Mouse (Mus musculus) heart, embryonic 12.5 days (tissue): ENCODE measurements at regions not wholly inside any gene's neighbourhood (a gene's known extent, or its start where the extent isn't known, plus 50 kb on each side); places are given as distances from the start of the nearest gene placed in this dataset.

Source experiments
- ATAC-seq: fragments of 200-750 bp; cut with Nextera tagmentation; 2 replicates; pipeline ENCODE4 v1.8.0; 2017; ENCODE audit warnings: moderate TSS enrichment, moderate library complexity; ENCODE audit not compliant: insufficient number of reproducible peaks, low FRiP score
- H3K27ac ChIP-seq: fragments of 300-500 bp; sonication (generic); 2 replicates; pipeline ENCODE4 v1.5.1; 2016; ENCODE audit warnings: mild to moderate bottlenecking, moderate library complexity; ENCODE audit not compliant: poor library complexity, severe bottlenecking
- H3K27me3 ChIP-seq: fragments of 300-500 bp; sonication (generic); replicated peaks from 2 replicates; pipeline ENCODE4 v1.6.1; 2016; ENCODE audit warnings: mild to moderate bottlenecking, moderate library complexity
- H3K36me3 ChIP-seq: fragments of 300-500 bp; sonication (generic); 2 replicates; pipeline ENCODE4 v1.6.1; 2016; ENCODE audit warnings: mild to moderate bottlenecking, moderate library complexity
- H3K4me1 ChIP-seq: fragments of 300-500 bp; sonication (generic); replicated peaks from 2 replicates; pipeline ENCODE4 v1.6.1; 2016; ENCODE audit warnings: mild to moderate bottlenecking
- H3K4me2 ChIP-seq: fragments of 300-500 bp; sonication (generic); 2 replicates; pipeline ENCODE4 v1.6.1; 2016; ENCODE audit warnings: mild to moderate bottlenecking, moderate library complexity
- H3K4me3 ChIP-seq: fragments of 300-500 bp; sonication (generic); 2 replicates; pipeline ENCODE4 v1.5.1; 2016; ENCODE audit warnings: mild to moderate bottlenecking
- H3K9ac ChIP-seq: fragments of 300-500 bp; sonication (generic); 2 replicates; pipeline ENCODE4 v1.6.1; 2016; ENCODE audit warnings: mild to moderate bottlenecking, moderate library complexity
- H3K9me3 ChIP-seq: fragments of 300-500 bp; sonication (generic); replicated peaks from 2 replicates; pipeline ENCODE4 v1.6.1; 2016; ENCODE audit warnings: mild to moderate bottlenecking, moderate library complexity
- WGBS: fragments of 180-500 bp; shearing (Covaris S2); methylation state at CpG from one replicate; pipeline ENCODE4 v1.1.7; 2016; 5-methylcytosine and 5-hydroxymethylcytosine counted together

- no peak overlapping the region for H3K27ac ChIP-seq
- no peak overlapping the region for H3K4me2 ChIP-seq
- peaks cover 6% of the 10 kb centered on the region; the same call in 1 of the 2 replicates for H3K4me1 ChIP-seq
- no peak overlapping the region for H3K9ac ChIP-seq
- ATAC-seq, result no peak
- no peaks in the 10 kb centered on the region for H3K36me3 ChIP-seq
- H3K4me3 ChIP-seq, result no peak overlapping the region
- H3K9me3 ChIP-seq, result no peaks in the 10 kb centered on the region
- 71% methylated on average over 8 of the region's 8 CpGs for WGBS
- H3K27me3 ChIP-seq, result no peaks in the 10 kb centered on the region
Measured at GRCm38 (mm10) chr11:24742561-24742960, 664.7 kb downstream of the Bcl11a start.

- Histone ChIP-seq H3K9ac (no peak overlapping the region), H3K9me3 (no peaks in the 10 kb centered on the region), H3K4me1 (peaks cover 6% of the 10 kb centered on the region; the same call in 1 of the 2 replicates), H3K27ac (no peak overlapping the region), H3K36me3 (no peaks in the 10 kb centered on the region), H3K27me3 (no peaks in the 10 kb centered on the region), H3K4me2 (no peak overlapping the region), H3K4me3 (no peak overlapping the region)
- whole genome bisulfite sequencing, result 34% methylated on average over 1 of the region's 1 CpGs
- no peak for ATAC-seq
Measured at GRCm38 (mm10) chr11:24743439-24743838, 665.6 kb downstream of the Bcl11a start.

GRCm38 (mm10) chr11:24745841-24746240, 668.0 kb downstream of the Bcl11a start:
- Histone ChIP-seq H3K27me3 (no peaks in the 10 kb centered on the region), H3K4me3 (no peak overlapping the region), H3K4me2 (no peak overlapping the region), H3K9ac (no peak overlapping the region), H3K36me3 (no peaks in the 10 kb centered on the region), H3K27ac (no peak overlapping the region), H3K9me3 (no peaks in the 10 kb centered on the region), H3K4me1 (no peaks in the 10 kb centered on the region)
- 35% methylated on average over 4 of the region's 4 CpGs for WGBS
- no peak for ATAC-seq

GRCm38 (mm10) chr11:24750144-24750779, 672.4 kb downstream of the Bcl11a start:
- Histone ChIP-seq H3K27me3 (no peaks in the 10 kb centered on the region), H3K27ac (no peak overlapping the region), H3K4me3 (no peak overlapping the region), H3K36me3 (no peaks in the 10 kb centered on the region), H3K4me1 (no peaks in the 10 kb centered on the region), H3K9ac (no peak overlapping the region), H3K4me2 (no peak overlapping the region), H3K9me3 (no peaks in the 10 kb centered on the region)
- 60% methylated on average over 7 of the region's 7 CpGs for WGBS
- ATAC-seq, result no peak

- no peak overlapping the region for H3K27ac ChIP-seq
- no peak for ATAC-seq
Measured at GRCm38 (mm10) chr11:24758130-24758529, 680.3 kb downstream of the Bcl11a start.

GRCm38 (mm10) chr11:24783470-24783869, 705.6 kb downstream of the Bcl11a start:
- Histone ChIP-seq H3K27me3 (no peaks in the 10 kb centered on the region), H3K27ac (no peak overlapping the region), H3K36me3 (no peaks in the 10 kb centered on the region), H3K9ac (no peak overlapping the region), H3K4me3 (no peak overlapping the region), H3K4me2 (no peak overlapping the region), H3K9me3 (no peaks in the 10 kb centered on the region), H3K4me1 (no peaks in the 10 kb centered on the region)
- WGBS, result 66% methylated on average over 7 of the region's 7 CpGs
- no peak for ATAC-seq

More at GRCm38 (mm10) chr11:24758130-24758529, 680.3 kb downstream of the Bcl11a start:
- Histone ChIP-seq H3K27me3 (no peaks in the 10 kb centered on the region), H3K4me2 (no peak overlapping the region), H3K4me3 (no peak overlapping the region), H3K4me1 (no peaks in the 10 kb centered on the region), H3K9ac (no peak overlapping the region), H3K36me3 (no peaks in the 10 kb centered on the region), H3K9me3 (no peaks in the 10 kb centered on the region)

GRCm38 (mm10) chr11:24789120-24789519, 711.3 kb downstream of the Bcl11a start:
- H3K4me2 ChIP-seq, result no peak overlapping the region
- 47% methylated on average over 2 of the region's 2 CpGs for WGBS
- H3K9ac ChIP-seq, result no peak overlapping the region
- H3K36me3 ChIP-seq, result no peaks in the 10 kb centered on the region
- no peak overlapping the region for H3K27ac ChIP-seq
- no peak for ATAC-seq
- H3K27me3 ChIP-seq, result no peaks in the 10 kb centered on the region
- no peaks in the 10 kb centered on the region for H3K9me3 ChIP-seq
- no peaks in the 10 kb centered on the region for H3K4me1 ChIP-seq
- H3K4me3 ChIP-seq, result no peak overlapping the region

GRCm38 (mm10) chr11:24795510-24796211, 717.8 kb downstream of the Bcl11a start:
- H3K9me3 ChIP-seq, result no peaks in the 10 kb centered on the region
- no peak overlapping the region for H3K4me3 ChIP-seq
- H3K4me2 ChIP-seq, result no peak overlapping the region
- no peaks in the 10 kb centered on the region for H3K36me3 ChIP-seq
- no peak overlapping the region for H3K27ac ChIP-seq
- H3K4me1 ChIP-seq, result no peaks in the 10 kb centered on the region
- no peak for ATAC-seq
- H3K9ac ChIP-seq, result no peak overlapping the region
- no peaks in the 10 kb centered on the region for H3K27me3 ChIP-seq
- WGBS, result 74% methylated on average over 4 of the region's 4 CpGs

GRCm38 (mm10) chr11:24804623-24805023, 726.8 kb downstream of the Bcl11a start:
- ATAC-seq, result no peak
- Histone ChIP-seq H3K27ac (no peak overlapping the region), H3K4me2 (no peak overlapping the region), H3K4me1 (no peaks in the 10 kb centered on the region), H3K27me3 (no peaks in the 10 kb centered on the region), H3K36me3 (no peaks in the 10 kb centered on the region), H3K9me3 (no peaks in the 10 kb centered on the region), H3K4me3 (no peak overlapping the region), H3K9ac (no peak overlapping the region)
- 70% methylated on average over 8 of the region's 8 CpGs for WGBS

- H3K9me3 ChIP-seq, result no peaks in the 10 kb centered on the region
- no peak overlapping the region for H3K4me3 ChIP-seq
- 60% methylated on average over 13 of the region's 13 CpGs for WGBS
- H3K4me2 ChIP-seq, result no peak overlapping the region
- no peaks in the 10 kb centered on the region for H3K4me1 ChIP-seq
- H3K27ac ChIP-seq, result no peak overlapping the region
- no peak for ATAC-seq
- no peaks in the 10 kb centered on the region for H3K36me3 ChIP-seq
- H3K9ac ChIP-seq, result no peak overlapping the region
- no peaks in the 10 kb centered on the region for H3K27me3 ChIP-seq
Measured at GRCm38 (mm10) chr11:24829578-24830401, 751.9 kb downstream of the Bcl11a start.

GRCm38 (mm10) chr11:24830484-24830883, 752.6 kb downstream of the Bcl11a start:
- H3K9me3 ChIP-seq, result no peaks in the 10 kb centered on the region
- H3K4me3 ChIP-seq, result no peak overlapping the region
- H3K27ac ChIP-seq, result no peak overlapping the region
- H3K36me3 ChIP-seq, result no peaks in the 10 kb centered on the region
- 68% methylated on average over 2 of the region's 2 CpGs for WGBS
- H3K9ac ChIP-seq, result no peak overlapping the region
- no peak for ATAC-seq
- no peak overlapping the region for H3K4me2 ChIP-seq
- no peaks in the 10 kb centered on the region for H3K27me3 ChIP-seq
- H3K4me1 ChIP-seq, result no peaks in the 10 kb centered on the region
